ENCODE assay signal across 17 mouse cellular contexts in the genomic region with DNA sequence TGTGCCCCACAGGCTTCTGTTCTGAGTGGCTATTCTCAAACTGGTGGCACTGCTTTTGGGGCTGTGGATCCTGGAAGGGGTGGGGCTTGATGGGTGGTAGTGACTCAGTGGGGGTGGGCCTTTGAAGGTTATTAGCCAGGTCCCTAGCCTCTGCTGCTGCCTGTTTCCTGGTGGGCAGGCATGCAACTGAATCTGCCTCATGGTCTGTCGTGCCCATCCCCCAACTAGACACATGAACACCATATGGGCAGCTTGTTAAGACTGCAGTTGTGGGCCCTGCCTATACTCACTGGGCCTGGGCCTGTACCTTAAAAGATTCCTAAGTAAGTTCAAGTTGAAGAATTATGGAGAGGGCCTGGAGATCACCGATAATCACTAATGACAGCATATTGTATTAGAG. TPM values are rescaled to one million over a fixed set of nuclear protein-coding genes. Genes with fewer than 3 reads are reported as not detected.
DNase-seq lines count a peak whose midpoint lies in the region; ATAC-seq lines count a peak whose summit lies in the region.
"Had no signal": no experiment of that assay in that cellular context is flagged by ENCODE, and none has a peak within 500 bp of the region (broad histone marks: within the 10 kb centered on the region; RNA-seq: fewer than 3 reads in every experiment).

No protein-coding gene starts in this region.

- no peaks in the 10 kb centered on the region for H3K9me3 ChIP-seq in forebrain, embryonic 10.5 days
- H3K9me3 ChIP-seq in forebrain, embryonic 11.5 days (ENCODE audit: control insufficient read depth, low read length): no peaks in the 10 kb centered on the region
- H3K9me3 ChIP-seq in embryonic facial prominence, embryonic 12.5 days: no peaks in the 10 kb centered on the region
- no peaks in the 10 kb centered on the region for H3K9me3 ChIP-seq in intestine, embryonic 16.5 days (ENCODE audit: control insufficient read depth, low read length)
- H3K9me3 ChIP-seq: heart, embryonic 15.5 days; hindbrain, embryonic 12.5 days; liver, embryonic 15.5 days had no signal

- peak overlapping the region; percentile 30; the same call in 1 of the 2 replicates for H3K27ac ChIP-seq in forebrain, embryonic 10.5 days
- no peak overlapping the region for H3K27ac ChIP-seq in forebrain, embryonic 11.5 days (ENCODE audit: low read depth, low read length)
- no peak overlapping the region for H3K27ac ChIP-seq in embryonic facial prominence, embryonic 12.5 days
- no peak overlapping the region for H3K27ac ChIP-seq in intestine, embryonic 16.5 days (ENCODE audit: low read length)
- H3K27ac ChIP-seq: heart, embryonic 15.5 days; hindbrain, embryonic 12.5 days; liver, embryonic 15.5 days had no signal

- no peak for DNase-seq in forebrain, embryonic 10.5 days (ENCODE audit: extremely low spot score, low spot score)
- DNase-seq in forebrain, embryonic 11.5 days (ENCODE audit: low spot score): no peak
- peak; percentile 62 for DNase-seq in 416B (ENCODE audit: low read depth)
- DNase-seq in mesoderm, embryonic 11.5 days (ENCODE audit: low read depth, low spot score): peak; percentile 61
- no peak for DNase-seq in urinary bladder, adult 2 months (ENCODE audit: low spot score)
- DNase-seq in urinary bladder, postnatal 4 days (ENCODE audit: low spot score in 2 of 2): no peak
- DNase-seq: cerebellum, postnatal 25 days; kidney, adult 18-20 months; kidney, postnatal 14 days; lung, postnatal 10 days; thymus, adult 2 months had no signal

- H3K36me3 ChIP-seq in forebrain, embryonic 10.5 days (replicated peaks): no peaks in the 10 kb centered on the region
- no peaks in the 10 kb centered on the region for H3K36me3 ChIP-seq in forebrain, embryonic 11.5 days (ENCODE audit: control insufficient read depth, insufficient read depth, low read length)
- no peaks in the 10 kb centered on the region for H3K36me3 ChIP-seq in embryonic facial prominence, embryonic 12.5 days
- H3K36me3 ChIP-seq in intestine, embryonic 16.5 days (ENCODE audit: control insufficient read depth, insufficient read depth, low read length): no peaks in the 10 kb centered on the region
- H3K36me3 ChIP-seq: heart, embryonic 15.5 days; hindbrain, embryonic 12.5 days; liver, embryonic 15.5 days had no signal

- WGBS in forebrain, embryonic 10.5 days: 76% methylated on average over 2 of the region's 2 CpGs
- WGBS in forebrain, embryonic 11.5 days: 84% methylated on average over 2 of the region's 2 CpGs
- WGBS in embryonic facial prominence, embryonic 12.5 days: 46% methylated on average over 2 of the region's 2 CpGs
- 80% methylated on average over 2 of the region's 2 CpGs for WGBS in intestine, embryonic 16.5 days

- H3K4me1 ChIP-seq in forebrain, embryonic 10.5 days: peaks cover 26% of the 10 kb centered on the region
- no peaks in the 10 kb centered on the region; the same call in 1 of the 2 replicates for H3K4me1 ChIP-seq in forebrain, embryonic 11.5 days (replicated peaks; ENCODE audit: control insufficient read depth, insufficient read depth, low read length)
- peaks cover 16% of the 10 kb centered on the region for H3K4me1 ChIP-seq in embryonic facial prominence, embryonic 12.5 days
- peaks cover 5% of the 10 kb centered on the region for H3K4me1 ChIP-seq in intestine, embryonic 16.5 days (ENCODE audit: control insufficient read depth, insufficient read depth, low read length)

- no peak overlapping the region for H3K4me2 ChIP-seq in forebrain, embryonic 11.5 days (ENCODE audit: low read depth, low read length, severe bottlenecking)
- no peak overlapping the region for H3K4me2 ChIP-seq in embryonic facial prominence, embryonic 12.5 days (replicated peaks)
- no peak overlapping the region for H3K4me2 ChIP-seq in intestine, embryonic 16.5 days (ENCODE audit: low read depth, low read length)
- H3K4me2 ChIP-seq: heart, embryonic 15.5 days; hindbrain, embryonic 12.5 days; liver, embryonic 15.5 days had no signal

- no peak overlapping the region for H3K9ac ChIP-seq in forebrain, embryonic 11.5 days (ENCODE audit: low read length)
- no peak overlapping the region for H3K9ac ChIP-seq in embryonic facial prominence, embryonic 12.5 days
- no peak overlapping the region for H3K9ac ChIP-seq in intestine, embryonic 16.5 days (ENCODE audit: low read depth, low read length)
- H3K9ac ChIP-seq: heart, embryonic 15.5 days; hindbrain, embryonic 12.5 days; liver, embryonic 15.5 days had no signal

- peaks cover 14% of the 10 kb centered on the region; the same call in 1 of the 2 replicates for H3K27me3 ChIP-seq in forebrain, embryonic 10.5 days (ENCODE audit: poor library complexity, severe bottlenecking)
- H3K27me3 ChIP-seq in forebrain, embryonic 11.5 days (ENCODE audit: control insufficient read depth, insufficient read depth, low read length): no peaks in the 10 kb centered on the region
- H3K27me3 ChIP-seq in embryonic facial prominence, embryonic 12.5 days: no peaks in the 10 kb centered on the region
- H3K27me3 ChIP-seq in intestine, embryonic 16.5 days (replicated peaks; ENCODE audit: control insufficient read depth, insufficient read depth, low read length): no peaks in the 10 kb centered on the region
- H3K27me3 ChIP-seq: heart, embryonic 15.5 days; Patski had no signal

- H3K4me3 ChIP-seq in forebrain, embryonic 10.5 days: no peak overlapping the region
- no peak overlapping the region for H3K4me3 ChIP-seq in forebrain, embryonic 11.5 days (ENCODE audit: low read depth, low read length)
- H3K4me3 ChIP-seq in embryonic facial prominence, embryonic 12.5 days: no peak overlapping the region
- H3K4me3 ChIP-seq in intestine, embryonic 16.5 days (ENCODE audit: low read length): no peak overlapping the region
- H3K4me3 ChIP-seq: heart, embryonic 15.5 days; hindbrain, embryonic 12.5 days; liver, embryonic 15.5 days had no signal

- ATAC-seq in forebrain, embryonic 11.5 days (replicated peaks; ENCODE audit: low FRiP score): no peak
- ATAC-seq in embryonic facial prominence, embryonic 12.5 days (ENCODE audit: insufficient number of reproducible peaks, insufficient read depth, low FRiP score, low TSS enrichment): peak; percentile 37; the same call in 1 of the 2 replicates
- no peak for ATAC-seq in intestine, embryonic 16.5 days
- ATAC-seq: Patski had no signal

RNA-seq across cellular contexts. Expression of a gene that starts 16.0 kb away (rescaled TPM):
- polyA plus RNA-seq in forebrain, embryonic 10.5 days (2016; fragmentation: Nextera tagmentation; extraction: Ambion mirVana): 7.5 and 8.6 TPM in 2 replicates
- polyA plus RNA-seq in forebrain, embryonic 11.5 days (2014; fragmentation: Nextera tagmentation; extraction: Ambion mirVana): 8.6 and 10.9 TPM in 2 replicates
- polyA plus RNA-seq in embryonic facial prominence, embryonic 12.5 days (2016; fragmentation: Nextera tagmentation; extraction: Ambion mirVana): 14.1 and 14.5 TPM in 2 replicates
- polyA plus RNA-seq in intestine, embryonic 16.5 days (2015; fragmentation: Nextera tagmentation; extraction: Ambion mirVana): 9.0 and 10.7 TPM in 2 replicates
- 10.2 and 17.4 TPM in 2 replicates for polyA plus RNA-seq in urinary bladder, adult 2 months (2012; rRNA removed)

RNA-seq across cellular contexts. Expression of a gene that starts 34.6 kb away (rescaled TPM):
- polyA plus RNA-seq in forebrain, embryonic 10.5 days (2016; fragmentation: Nextera tagmentation; extraction: Ambion mirVana): 0.76 and 1.1 TPM in 2 replicates
- polyA plus RNA-seq in forebrain, embryonic 11.5 days (2014; fragmentation: Nextera tagmentation; extraction: Ambion mirVana): 0.09 and 0.32 TPM in 2 replicates
- 4.0 and 5.4 TPM in 2 replicates for polyA plus RNA-seq in embryonic facial prominence, embryonic 12.5 days (2016; fragmentation: Nextera tagmentation; extraction: Ambion mirVana)
- polyA plus RNA-seq in intestine, embryonic 16.5 days (2015; fragmentation: Nextera tagmentation; extraction: Ambion mirVana): 0.10 TPM in 2 replicates
- polyA plus RNA-seq in urinary bladder, adult 2 months (2012; rRNA removed): 0.01 TPM in 1 of 2 replicates, not detected in the other

Comparison
In these comparisons a context has a peak if more than half of its experiments do, and no peak if none do; other contexts are left out.
1. DNase-seq: peak in 416B (single experiment) and mesoderm, embryonic 11.5 days (single experiment); none in forebrain, embryonic 10.5 days (single experiment), forebrain, embryonic 11.5 days (single experiment), urinary bladder, adult 2 months (single experiment) and urinary bladder, postnatal 4 days (0 of 2).